Mouse (Mus musculus) forebrain, embryonic 14.5 days (tissue): ENCODE results near the gene Myh7. TPM values are rescaled to one million over a fixed set of nuclear protein-coding genes. Genes with fewer than 3 reads are reported as not detected.

Experiments used
- ATAC-seq: fragments of 200-750 bp; cut with Nextera tagmentation; 2 replicates; pipeline ENCODE4 v1.8.0; 2017; ENCODE audit warnings: mild to moderate bottlenecking, moderate library complexity
- DNase-seq: peaks from one replicate; pipeline ENCODE4 v3.0.0-alpha.2; 2015; ENCODE audit warnings: low spot score
- H3K27ac ChIP-seq: fragments of 300-500 bp; sonication (generic); 2 replicates; pipeline ENCODE4 v1.5.1; 2014; ENCODE audit warnings: low read depth, mild to moderate bottlenecking, control low read depth, low read length, moderate library complexity
- H3K27me3 ChIP-seq: fragments of 300-500 bp; sonication (generic); replicated peaks from 2 replicates; pipeline ENCODE4 v1.6.1; 2014; ENCODE audit warnings: low read length, control low read depth, mixed read lengths; ENCODE audit not compliant: control insufficient read depth, insufficient read depth
- H3K36me3 ChIP-seq: fragments of 300-500 bp; sonication (generic); 2 replicates; pipeline ENCODE4 v1.6.1; 2014; ENCODE audit warnings: low read length, control low read depth; ENCODE audit not compliant: control insufficient read depth, insufficient read depth
- H3K4me1 ChIP-seq: fragments of 300-500 bp; sonication (generic); 2 replicates; pipeline ENCODE4 v1.6.1; 2014; ENCODE audit warnings: antibody characterized with exemption, low read length, control low read depth; ENCODE audit not compliant: control insufficient read depth, insufficient read depth
- H3K4me2 ChIP-seq: fragments of 300-500 bp; sonication (generic); 2 replicates; pipeline ENCODE4 v1.6.1; 2014; ENCODE audit warnings: mild to moderate bottlenecking, control low read depth, low read length
- H3K4me3 ChIP-seq: fragments of 300-500 bp; sonication (generic); 2 replicates; pipeline ENCODE4 v1.5.1; 2014; ENCODE audit warnings: low read depth, low read length, control low read depth
- H3K9ac ChIP-seq: fragments of 300-500 bp; sonication (generic); 2 replicates; pipeline ENCODE4 v1.6.1; 2014; ENCODE audit warnings: mild to moderate bottlenecking, low read length, control low read depth, moderate library complexity
- H3K9me3 ChIP-seq: fragments of 300-500 bp; sonication (generic); replicated peaks from 2 replicates; pipeline ENCODE4 v1.6.1; 2016; ENCODE audit warnings: low read length, control low read depth, mixed read lengths; ENCODE audit not compliant: control insufficient read depth
- WGBS: fragments of 180-500 bp; shearing (Covaris S2); extraction: QIAGEN DNeasy Blood & Tissue Kit; methylation state at CpG from one replicate; pipeline ENCODE4 v1.1.7; 2014; 5-methylcytosine and 5-hydroxymethylcytosine counted together
- polyA plus RNA-seq: library from polyadenylated mRNA; unstranded; fragments of >200 nt; fragmentation: Nextera tagmentation; extraction: Ambion mirVana; gene quantifications from 2 replicates; pipeline ENCODE4 v1.2.1, GENCODE M21; 2014

Gene Myh7
- polyA plus RNA-seq, 1 experiment from 2014 or later = 5.4 TPM

- H3K4me1 ChIP-seq = no peaks in the 10 kb centered on the region
- H3K9ac ChIP-seq = no peak overlapping the region
- H3K36me3 ChIP-seq = no peaks in the 10 kb centered on the region
- no peaks in the 10 kb centered on the region for H3K27me3 ChIP-seq
- H3K9me3 ChIP-seq = no peaks in the 10 kb centered on the region
- H3K4me2 ChIP-seq = no peak overlapping the region
- DNase-seq (no peak), ATAC-seq (no peak)
- H3K27ac ChIP-seq = no peak overlapping the region
- WGBS = 97% methylated on average over 3 of the region's 3 CpGs
- H3K4me3 ChIP-seq = no peak overlapping the region
Observed at GRCm38 (mm10) chr14:54959197-54959596, 35.2 kb downstream of the Myh7 start.

GRCm38 (mm10) chr14:54958503-54958902 is 35.9 kb downstream of the Myh7 start:
- Histone ChIP-seq H3K9ac (no peak overlapping the region), H3K27me3 (no peaks in the 10 kb centered on the region), H3K9me3 (no peaks in the 10 kb centered on the region), H3K4me1 (no peaks in the 10 kb centered on the region), H3K4me3 (no peak overlapping the region), H3K36me3 (no peaks in the 10 kb centered on the region), H3K4me2 (no peak overlapping the region), H3K27ac (no peak overlapping the region)
- no peak for ATAC-seq
- no peak for DNase-seq
- WGBS = 94% methylated on average over 4 of the region's 4 CpGs

- Histone ChIP-seq H3K4me2 (no peak overlapping the region), H3K9me3 (no peaks in the 10 kb centered on the region), H3K27ac (no peak overlapping the region), H3K4me3 (no peak overlapping the region), H3K27me3 (no peaks in the 10 kb centered on the region), H3K9ac (no peak overlapping the region), H3K36me3 (no peaks in the 10 kb centered on the region), H3K4me1 (no peaks in the 10 kb centered on the region)
- WGBS = 88% methylated on average over 9 of the region's 9 CpGs
- DNase-seq (no peak), ATAC-seq (no peak)
Observed at GRCm38 (mm10) chr14:54956533-54956932, 37.9 kb downstream of the Myh7 start.

GRCm38 (mm10) chr14:54955481-54955880 is 38.9 kb downstream of the Myh7 start:
- Histone ChIP-seq H3K9me3 (no peaks in the 10 kb centered on the region), H3K27me3 (no peaks in the 10 kb centered on the region), H3K27ac (no peak overlapping the region), H3K4me3 (no peak overlapping the region), H3K4me2 (no peak overlapping the region), H3K36me3 (no peaks in the 10 kb centered on the region), H3K4me1 (no peaks in the 10 kb centered on the region), H3K9ac (no peak overlapping the region)
- ATAC-seq = no peak
- WGBS = 83% methylated on average over 3 of the region's 3 CpGs
- no peak for DNase-seq

- no peak overlapping the region for H3K9ac ChIP-seq
- ATAC-seq (no peak), DNase-seq (no peak)
- H3K9me3 ChIP-seq = no peaks in the 10 kb centered on the region
- H3K36me3 ChIP-seq = no peaks in the 10 kb centered on the region
- H3K4me3 ChIP-seq = no peak overlapping the region
- no peaks in the 10 kb centered on the region for H3K4me1 ChIP-seq
- no peak overlapping the region for H3K4me2 ChIP-seq
- no peaks in the 10 kb centered on the region for H3K27me3 ChIP-seq
- H3K27ac ChIP-seq = no peak overlapping the region
- WGBS = 87% methylated on average over 3 of the region's 3 CpGs
Observed at GRCm38 (mm10) chr14:54954474-54954873, 40.0 kb downstream of the Myh7 start.

GRCm38 (mm10) chr14:54953664-54954206 is 40.7 kb downstream of the Myh7 start:
- Histone ChIP-seq H3K9me3 (no peaks in the 10 kb centered on the region), H3K27ac (no peak overlapping the region), H3K4me3 (no peak overlapping the region), H3K27me3 (no peaks in the 10 kb centered on the region), H3K4me2 (no peak overlapping the region), H3K9ac (no peak overlapping the region), H3K4me1 (no peaks in the 10 kb centered on the region), H3K36me3 (no peaks in the 10 kb centered on the region)
- ATAC-seq (no peak), DNase-seq (no peak)
- 89% methylated on average over 8 of the region's 8 CpGs for WGBS

GRCm38 (mm10) chr14:54951587-54951986 is 42.8 kb downstream of the Myh7 start:
- no peaks in the 10 kb centered on the region for H3K27me3 ChIP-seq
- H3K4me1 ChIP-seq = no peaks in the 10 kb centered on the region
- no peak overlapping the region for H3K27ac ChIP-seq
- no peak overlapping the region for H3K9ac ChIP-seq
- no peaks in the 10 kb centered on the region for H3K9me3 ChIP-seq
- H3K4me3 ChIP-seq = no peak overlapping the region
- no peak overlapping the region for H3K4me2 ChIP-seq
- DNase-seq (no peak), ATAC-seq (no peak)
- no peaks in the 10 kb centered on the region for H3K36me3 ChIP-seq
- 82% methylated on average over 6 of the region's 6 CpGs for WGBS

- 64% methylated on average over 12 of the region's 12 CpGs for WGBS
Observed at GRCm38 (mm10) chr14:54950493-54950892, 43.9 kb downstream of the Myh7 start.

GRCm38 (mm10) chr14:54948781-54949180 is 45.6 kb downstream of the Myh7 start:
- WGBS = 93% methylated on average over 9 of the region's 9 CpGs

More at GRCm38 (mm10) chr14:54950493-54950892, 43.9 kb downstream of the Myh7 start:
- no peaks in the 10 kb centered on the region for H3K27me3 ChIP-seq
- no peak for DNase-seq
- no peak overlapping the region for H3K27ac ChIP-seq
- no peak for ATAC-seq
- no peak overlapping the region for H3K4me2 ChIP-seq
- no peaks in the 10 kb centered on the region for H3K9me3 ChIP-seq
- H3K4me1 ChIP-seq = no peaks in the 10 kb centered on the region
- H3K36me3 ChIP-seq = no peaks in the 10 kb centered on the region
- no peak overlapping the region for H3K4me3 ChIP-seq
- H3K9ac ChIP-seq = no peak overlapping the region

More at GRCm38 (mm10) chr14:54948781-54949180, 45.6 kb downstream of the Myh7 start:
- Histone ChIP-seq H3K36me3 (no peaks in the 10 kb centered on the region), H3K9me3 (no peaks in the 10 kb centered on the region), H3K4me3 (no peak overlapping the region), H3K4me2 (no peak overlapping the region), H3K27ac (no peak overlapping the region), H3K4me1 (no peaks in the 10 kb centered on the region), H3K9ac (no peak overlapping the region), H3K27me3 (no peaks in the 10 kb centered on the region)
- no peak for DNase-seq
- no peak for ATAC-seq
